Mouse (Mus musculus): ENCODE results near the gene Zfp46. TPM values are rescaled to one million over a fixed set of nuclear protein-coding genes. Genes with fewer than 3 reads are reported as not detected.

Gene Zfp46
- polyA plus RNA-seq (2017; shearing (Covaris generic)) = 10 to 100 TPM in 1 of 3 experiments, 1 to 10 TPM in 2; 6.2 to 10.4 (median 8.1) TPM

DNA sequence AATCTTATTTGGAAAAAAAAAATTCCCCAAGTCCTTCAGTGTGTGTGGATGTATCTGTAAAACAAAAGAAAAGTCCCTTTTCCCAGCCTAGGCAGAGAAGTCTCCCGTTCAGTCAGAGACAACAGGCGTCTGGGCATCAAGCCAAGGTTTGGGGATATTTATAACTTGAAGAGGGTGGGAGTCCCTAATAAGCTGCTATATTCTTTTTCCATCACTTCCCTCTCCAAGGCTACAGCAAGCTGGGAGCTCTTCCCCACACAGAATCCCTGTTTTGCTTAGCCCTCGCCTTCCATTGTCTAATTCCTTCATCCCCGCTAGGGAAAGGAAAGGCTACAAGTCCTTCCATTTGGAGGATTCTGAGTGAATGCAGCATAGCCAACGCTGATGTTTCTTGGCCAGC lies at the start of gene Zfp46:
Gene Zfp46, plus strand, starts transcription at position 229 of the 400 bp plus-strand sequence.
- ATAC-seq = no peak

- ATAC-seq = no peak
Measured at GRCm38 (mm10) chr4:136238669-136239068, 45.8 kb upstream of the Zfp46 start.

DNA sequence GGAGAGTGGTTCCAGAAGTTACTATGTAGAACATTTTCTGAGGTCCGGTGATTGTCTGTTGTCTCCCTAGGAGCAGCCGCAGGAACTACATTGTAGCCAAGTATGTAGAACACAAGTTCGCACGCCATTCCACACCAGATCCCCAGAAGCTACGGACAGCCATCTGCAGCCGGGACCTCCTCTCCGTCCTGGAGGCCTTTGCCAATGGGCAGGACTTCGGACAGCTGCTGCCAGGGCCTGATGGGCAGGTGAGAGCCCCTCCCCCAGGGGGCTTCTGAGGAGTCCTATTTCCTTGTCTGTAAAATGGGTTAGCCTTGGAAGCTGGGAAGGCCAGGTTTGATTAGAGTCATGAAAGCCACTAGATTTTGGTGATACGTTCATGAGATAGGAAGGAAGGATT lies 45.4 kb upstream of the Zfp46 start:
- no peak for ATAC-seq

DNA sequence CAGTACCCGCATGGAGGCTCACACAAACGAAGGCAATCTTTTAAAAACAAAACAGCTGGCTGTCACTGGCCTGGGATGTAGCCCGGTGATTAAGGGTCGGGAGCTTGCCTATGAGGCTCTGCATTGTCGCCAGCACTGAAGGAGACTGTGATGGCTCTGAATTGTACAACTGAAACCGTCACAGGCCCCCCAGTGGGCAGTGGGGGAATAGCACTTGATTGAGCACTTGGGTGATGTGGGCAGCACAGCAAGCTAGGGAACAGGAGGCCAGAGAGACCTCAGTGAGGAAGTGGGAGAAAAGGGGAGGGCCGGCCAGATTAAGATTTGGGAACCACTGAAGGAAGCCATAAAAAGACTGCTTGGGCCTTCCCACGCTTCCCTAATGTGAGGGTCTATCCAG lies 44.9 kb upstream of the Zfp46 start:
- ATAC-seq = no peak

DNA sequence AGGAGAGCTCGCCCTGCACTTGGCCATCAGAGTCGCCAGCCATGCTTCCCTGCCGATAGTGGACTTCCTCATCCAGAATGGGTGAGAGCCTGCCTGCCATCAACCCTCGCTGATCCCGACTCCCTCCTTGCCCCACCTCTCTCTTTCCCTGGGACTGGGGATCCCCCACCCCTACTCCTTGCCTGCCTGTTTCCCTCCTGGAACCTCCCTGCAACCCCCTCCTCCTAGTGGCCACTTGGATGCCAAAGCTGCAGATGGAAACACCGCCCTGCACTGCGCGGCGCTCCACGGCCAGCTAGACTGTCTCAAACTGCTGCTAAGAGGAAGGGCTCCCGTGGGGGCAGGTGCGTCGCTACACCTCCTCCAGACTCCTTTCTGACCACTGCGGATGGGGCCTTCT lies 44.4 kb upstream of the Zfp46 start:
- ATAC-seq = no peak

DNA sequence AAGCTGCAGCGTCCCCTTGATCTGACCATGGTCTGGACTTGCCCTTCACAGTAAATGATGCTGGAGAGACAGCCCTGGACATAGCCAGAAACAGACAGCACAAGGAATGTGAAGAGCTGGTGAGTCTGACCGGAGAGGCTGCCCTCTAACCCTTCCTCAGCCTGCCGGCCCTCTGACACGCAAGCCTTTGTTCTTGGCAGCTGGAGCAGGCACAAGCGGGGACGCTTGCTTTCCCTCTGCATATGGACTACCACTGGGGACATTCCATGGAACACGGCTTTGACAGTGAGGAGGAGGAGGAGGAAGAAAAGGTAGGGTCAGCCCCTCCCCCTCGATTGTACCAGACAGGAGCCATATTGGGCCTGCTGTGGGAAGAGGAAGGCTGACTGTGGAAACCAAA lies 43.5 kb upstream of the Zfp46 start:
- ATAC-seq = no peak

DNA sequence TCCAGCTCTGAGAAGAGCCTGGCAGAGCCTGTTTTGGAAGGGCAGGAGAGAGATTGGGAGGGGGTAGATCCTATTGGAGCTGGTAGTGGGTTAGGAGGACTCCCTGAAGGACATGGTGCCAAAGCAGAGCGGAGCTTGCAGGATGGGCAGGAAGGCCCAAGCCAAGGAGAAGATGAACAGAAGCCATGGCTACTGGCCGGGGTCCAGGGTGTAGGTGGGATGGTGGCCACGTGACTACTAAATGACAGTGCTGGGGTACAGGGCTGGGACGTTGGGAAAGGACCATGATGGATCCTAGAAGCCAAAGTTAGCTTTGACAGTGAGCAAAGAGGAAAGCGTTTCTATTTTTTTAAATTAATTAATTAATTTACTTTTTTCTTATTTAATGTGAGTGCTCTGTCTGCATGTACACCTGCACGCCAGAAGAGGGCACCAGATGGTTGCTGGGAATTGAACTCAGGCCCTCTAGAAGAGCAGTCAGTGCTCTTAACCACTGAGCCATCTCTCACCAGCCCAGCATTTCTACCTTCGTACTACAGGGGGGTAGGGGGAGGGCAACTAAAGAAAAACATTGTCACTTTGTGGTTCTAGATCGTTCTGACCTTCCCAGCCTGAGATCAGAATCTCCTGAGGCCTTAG lies 42.3 kb upstream of the Zfp46 start:
- ATAC-seq = no peak

DNA sequence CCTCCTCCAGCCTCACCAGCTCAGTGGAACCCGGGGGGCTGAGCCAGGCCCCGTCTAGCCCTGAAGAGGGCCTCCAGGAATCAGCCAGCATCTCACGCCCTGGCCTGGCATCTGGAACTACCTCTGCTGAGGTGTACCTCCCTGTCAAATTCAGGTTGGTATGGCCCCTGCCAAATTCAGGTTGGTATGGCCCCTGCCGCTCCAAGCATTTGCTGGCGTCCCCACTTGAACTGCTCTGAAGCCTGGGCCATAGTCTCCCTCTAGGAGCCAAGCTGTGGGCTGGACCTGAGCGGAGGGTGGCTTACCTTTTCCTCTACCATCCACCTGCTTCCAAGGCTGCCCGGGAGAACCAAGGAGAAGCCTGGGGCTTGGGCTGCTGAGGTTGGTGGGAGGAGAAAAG lies 41.8 kb upstream of the Zfp46 start:
- ATAC-seq = no peak

DNA sequence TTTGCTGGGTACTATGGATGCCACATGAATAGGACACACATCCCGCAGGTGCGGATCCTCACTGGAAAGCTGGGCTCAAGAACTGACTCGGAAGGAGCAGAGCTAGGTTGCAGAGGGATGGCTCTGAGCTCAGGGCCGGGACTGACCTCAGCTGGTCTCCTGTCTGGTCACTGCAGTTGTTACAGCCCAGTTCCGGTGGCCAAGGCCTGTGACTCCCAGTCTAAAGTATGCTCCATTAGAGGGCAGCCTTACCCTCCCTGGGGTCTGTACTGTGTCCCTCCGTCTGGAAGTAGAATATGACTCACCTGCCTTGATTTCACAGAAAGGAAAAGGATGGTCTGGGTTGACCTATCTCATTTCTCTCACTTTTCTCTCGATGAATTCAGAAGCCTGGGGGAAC lies 40.3 kb upstream of the Zfp46 start:
- ATAC-seq = no peak

GRCm38 (mm10) chr4:136245681-136246080 lies 38.8 kb upstream of the Zfp46 start:
- no peak for ATAC-seq

DNA sequence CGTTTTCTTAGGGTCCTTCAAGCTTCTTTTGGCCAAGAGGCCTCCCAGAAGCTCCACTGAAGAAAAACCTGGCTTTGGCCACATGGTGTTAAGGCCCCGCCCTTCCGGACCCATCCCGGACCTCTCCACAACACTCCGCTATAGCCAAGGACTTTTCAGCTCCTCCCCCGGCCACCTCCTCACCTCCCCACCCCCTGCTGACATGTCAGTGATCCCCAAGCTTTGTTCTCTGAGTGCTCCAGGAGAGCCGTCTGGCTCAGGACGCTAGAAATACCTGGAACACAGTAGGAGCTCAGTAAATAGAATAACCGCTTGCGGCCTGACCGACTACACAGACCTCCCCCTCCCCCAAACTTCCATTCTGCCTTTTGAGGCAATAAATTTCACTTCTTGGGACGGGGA lies 37.9 kb upstream of the Zfp46 start:
- no peak for ATAC-seq

- no peak for ATAC-seq
Measured at GRCm38 (mm10) chr4:136247386-136247728, 37.1 kb upstream of the Zfp46 start.

DNA sequence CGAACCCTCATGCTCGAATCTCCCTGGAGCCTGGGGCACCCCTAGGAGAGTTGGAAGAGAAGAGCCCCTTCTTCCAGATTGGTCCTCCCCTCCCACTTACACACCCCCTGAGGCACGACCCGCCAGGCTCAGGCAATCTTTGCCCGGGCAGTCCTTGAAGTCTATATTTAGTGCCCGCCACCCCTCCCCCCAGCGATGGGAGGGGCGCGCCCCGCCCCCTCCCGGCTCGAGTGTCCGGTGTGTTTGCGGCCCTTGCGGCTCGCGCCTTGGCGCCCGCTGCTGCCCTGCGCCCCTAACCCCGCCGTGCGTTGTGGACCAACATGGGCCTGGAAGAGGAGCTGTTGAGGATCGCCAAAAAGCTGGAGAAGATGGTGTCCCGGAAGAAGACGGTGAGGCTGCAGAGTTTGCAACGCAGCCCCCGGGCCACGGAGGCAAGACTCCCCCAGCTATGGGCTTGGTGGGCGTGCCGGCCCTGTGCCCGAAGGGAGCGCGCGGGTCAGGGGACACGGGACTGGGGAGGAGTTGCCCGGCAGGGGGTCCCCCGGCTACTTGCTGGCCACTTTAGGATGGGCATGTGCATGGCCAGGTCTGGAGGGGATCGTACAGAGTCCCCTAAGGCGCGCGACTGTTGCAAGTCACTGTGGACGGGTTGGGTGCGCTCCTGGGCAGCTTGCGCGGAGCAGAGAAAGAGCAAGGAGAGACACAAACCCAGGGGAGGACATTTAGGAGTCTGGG lies 36.6 kb upstream of the Zfp46 start, which contains the start of gene Tcea3:
Gene Tcea3, plus strand, starts transcription at position 1 of the 735 bp plus-strand sequence.
- ATAC-seq = no peak

GRCm38 (mm10) chr4:136248464-136249331 lies 35.8 kb upstream of the Zfp46 start:
- ATAC-seq = no peak

- no peak for ATAC-seq
Measured at GRCm38 (mm10) chr4:136249332-136249647, 35.2 kb upstream of the Zfp46 start.

DNA sequence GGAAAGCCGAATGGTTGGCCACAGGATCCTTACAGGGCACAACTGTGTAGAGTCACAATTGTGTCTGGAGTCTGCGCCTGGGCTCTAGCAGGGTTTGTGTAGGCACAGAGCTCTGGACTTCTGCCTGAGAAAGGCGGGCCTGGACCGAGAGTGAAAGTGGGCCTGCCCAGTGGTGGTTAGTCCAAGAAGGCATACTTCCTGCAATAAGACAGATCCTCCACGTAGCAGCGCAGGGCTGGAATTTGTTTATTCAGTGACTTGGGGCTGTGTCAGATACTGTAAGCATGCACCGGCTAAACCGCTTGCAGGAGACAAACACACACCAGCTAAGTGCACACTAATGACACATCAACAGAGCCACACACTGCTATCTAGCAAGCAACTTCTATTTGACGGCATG lies 34.7 kb upstream of the Zfp46 start:
- ATAC-seq = no peak

DNA sequence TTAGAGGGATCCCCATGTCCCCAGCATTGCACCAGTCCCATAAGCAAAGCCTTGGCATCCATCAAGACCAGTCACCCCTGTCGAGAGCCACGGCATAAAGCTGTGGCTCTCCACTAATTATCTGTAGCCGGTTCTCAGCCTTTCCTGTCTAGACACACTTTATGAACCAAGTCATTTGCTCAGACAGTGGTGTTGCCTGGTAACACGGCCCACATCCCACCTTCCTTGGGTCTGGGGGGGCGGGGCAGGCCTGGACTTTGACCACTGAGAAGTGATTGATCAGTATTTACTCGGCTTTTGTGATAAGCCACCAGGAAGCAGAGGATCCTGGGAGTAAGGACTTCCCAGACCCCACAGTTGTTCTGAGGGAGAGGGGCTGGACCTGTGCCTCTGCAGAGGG lies 28.6 kb upstream of the Zfp46 start:
- no peak for ATAC-seq

DNA sequence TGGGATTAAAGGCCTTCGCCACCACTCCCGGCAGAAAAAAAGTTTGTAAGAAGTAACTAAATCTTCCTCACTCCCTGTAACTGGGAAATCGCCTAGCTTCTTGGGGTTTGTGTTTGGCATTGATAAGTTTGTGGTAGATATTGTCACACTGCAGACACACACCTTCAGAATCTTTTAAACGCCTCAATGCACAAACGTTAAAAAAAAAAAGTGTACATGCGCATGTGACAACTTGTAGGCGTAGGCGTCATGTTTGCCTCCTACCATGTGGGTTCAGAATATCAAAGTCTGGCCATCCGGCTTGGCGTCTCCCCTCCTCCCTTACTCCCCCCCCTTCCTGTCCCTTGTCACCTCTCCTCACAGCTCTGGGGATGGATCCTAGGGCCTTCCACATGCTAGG lies 27.8 kb upstream of the Zfp46 start:
- ATAC-seq = no peak

GRCm38 (mm10) chr4:136259916-136260315 lies 24.6 kb upstream of the Zfp46 start:
- no peak for ATAC-seq

- no peak for ATAC-seq
Measured at GRCm38 (mm10) chr4:136260491-136261180, 23.8 kb upstream of the Zfp46 start.

- no peak for ATAC-seq
Measured at GRCm38 (mm10) chr4:136261912-136262311, 22.6 kb upstream of the Zfp46 start.

- no peak for ATAC-seq
Measured at GRCm38 (mm10) chr4:136263555-136263954, 20.9 kb upstream of the Zfp46 start.

DNA sequence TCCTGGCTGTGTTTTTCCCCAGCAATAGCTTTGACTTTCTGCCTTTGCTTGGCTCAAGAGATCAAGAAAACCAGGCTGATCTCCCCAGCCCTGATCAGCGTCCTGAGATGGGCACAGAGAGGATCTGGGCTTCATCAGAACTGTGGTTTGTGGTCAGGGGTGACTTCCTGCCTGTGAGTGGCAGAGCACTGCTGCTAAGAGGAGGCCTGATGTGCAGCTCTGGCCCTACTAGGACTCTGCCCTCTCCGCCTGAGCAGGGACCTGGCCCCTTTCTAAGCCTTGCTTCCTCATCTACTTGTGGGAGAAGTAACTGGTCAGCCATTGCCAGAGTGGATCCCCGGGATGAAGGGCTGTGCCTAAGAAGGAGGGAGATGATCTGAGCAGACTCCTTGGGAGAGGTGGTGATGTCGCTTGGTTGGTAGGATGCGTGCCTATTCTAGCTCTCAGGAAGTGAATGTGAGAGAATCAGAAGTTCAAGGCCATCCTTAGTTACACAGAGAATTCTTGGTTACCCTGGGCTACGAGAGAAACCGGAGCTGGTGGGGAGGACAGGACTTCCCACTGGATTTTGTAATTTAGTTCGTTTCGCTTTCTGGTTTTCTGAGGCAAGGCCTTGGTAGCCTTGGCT lies 17.7 kb upstream of the Zfp46 start:
- peak; percentile 99 for ATAC-seq

All from inflammation-experienced regulatory T-cells, adult 6 months (primary cell).